Mouse (Mus musculus) heart, postnatal 14 days (tissue): ENCODE results near the gene Slc19a2. TPM values are rescaled to one million over a fixed set of nuclear protein-coding genes. Genes with fewer than 3 reads are reported as not detected.

Source experiments
- DNase-seq, 2 experiments: peaks; one replicate each; pipeline ENCODE4 v3.0.0; 2021 to 2022
- intact Hi-C: fragments of 180-260 bp; cut with DNase I; formaldehyde crosslinking; loops from one replicate; pipeline ENCODE4 v1.15.1; 2025
- total RNA-seq, 2 experiments: library from RNA; stranded (reverse); gene quantifications; 2 replicates each; pipeline ENCODE4 v1.2.3; 2021

The Slc19a2 gene
- total RNA-seq, 2 experiments from 2014 or later, result 6.5 to 7.2 TPM

- intact Hi-C loops, result no loop called here
Measured at GRCm38 (mm10) chr1:164314085-164314484, 65.2 kb downstream of the Slc19a2 start.

More at GRCm38 (mm10) chr1:164314085-164314484, 65.2 kb downstream of the Slc19a2 start:
- no peak for DNase-seq

Other genes with a start within 250 kb of the Slc19a2 start
- gene Sele, start 200.8 kb upstream of the Slc19a2 start, total RNA-seq, result 1 to 10 TPM in 1 of 2 experiments, under 1 TPM in 1; 0.98 to 1.0 TPM
- gene Sell, start 187.1 kb upstream of the Slc19a2 start, total RNA-seq, result 1 to 10 TPM; 1.1 to 2.6 TPM
- 1 to 10 TPM; 1.5 to 1.9 TPM for gene Selp, start 133.8 kb upstream of the Slc19a2 start, total RNA-seq
- 1 to 10 TPM; 1.7 to 2.4 TPM for gene F5, start 97.2 kb upstream of the Slc19a2 start, total RNA-seq
- gene Ccdc181, start 26.5 kb downstream of the Slc19a2 start, total RNA-seq, result 1 to 10 TPM; 5.9 to 7.4 TPM
- gene Nme7, start 55.1 kb downstream of the Slc19a2 start, total RNA-seq, result 1 to 10 TPM; 4.0 to 4.8 TPM
- gene Blzf1, start 58.4 kb downstream of the Slc19a2 start, total RNA-seq, result 10 to 100 TPM; 23.0 to 27.3 TPM
- gene Atp1b1, start 209.3 kb downstream of the Slc19a2 start, total RNA-seq, result 100 to 1,000 TPM; 452 to 466 TPM